Mouse (Mus musculus) E14TG2a.4 (cell line): ENCODE measurements around the gene Cemip2.

ENCODE experiments used
- H3K27me3 ChIP-seq: 2 replicates; pipeline ENCODE4 v1.6.1; 2014; ENCODE audit warnings: low read length, control low read depth; ENCODE audit not compliant: insufficient read depth
- H3K36me3 ChIP-seq: 2 replicates; pipeline ENCODE4 v1.6.1; 2014; ENCODE audit warnings: low read length, control low read depth; ENCODE audit not compliant: insufficient read depth
- H3K4me1 ChIP-seq: replicated peaks from 2 replicates; pipeline ENCODE4 v1.6.1; 2014; ENCODE audit warnings: low read depth, low read length, control low read depth
- H3K4me3 ChIP-seq: replicated peaks from 2 replicates; pipeline ENCODE4 v1.5.1; 2014; ENCODE audit warnings: mild to moderate bottlenecking, low read length
- H3K9me3 ChIP-seq: 2 replicates; pipeline ENCODE4 v1.6.1; 2014; ENCODE audit warnings: low read length, control low read depth
- CTCF ChIP-seq: conservative IDR thresholded peaks from 2 replicates; pipeline ENCODE4 v1.5.1; 2014; ENCODE audit warnings: low read length
- NANOG ChIP-seq: IDR thresholded peaks from 2 replicates; pipeline ENCODE4 v1.6.1; 2014; ENCODE audit warnings: borderline replicate concordance, low read length, mixed read lengths
- POU5F1 ChIP-seq: IDR thresholded peaks from 2 replicates; pipeline ENCODE4 v1.6.1; 2014; ENCODE audit warnings: low read length, borderline replicate concordance

Cemip2 gene

GRCm38 (mm10) chr19:21897122-21897827 lies 119.1 kb downstream of the Cemip2 start:
- H3K4me1 ChIP-seq: peaks cover 36% of the 10 kb centered on the region
- TF ChIP-seq CTCF: no peak
- TF ChIP-seq NANOG: no peak
- TF ChIP-seq POU5F1: no peak
- no peaks in the 10 kb centered on the region for H3K36me3 ChIP-seq
- no peak overlapping the region for H3K4me3 ChIP-seq
- H3K27me3 ChIP-seq: no peaks in the 10 kb centered on the region
- H3K9me3 ChIP-seq: no peaks in the 10 kb centered on the region

GRCm38 (mm10) chr19:21898015-21898939 lies 120.1 kb downstream of the Cemip2 start:
- TF ChIP-seq POU5F1 (no peak), CTCF (no peak), NANOG (no peak)
- H3K4me1 ChIP-seq: peaks cover 32% of the 10 kb centered on the region
- H3K36me3 ChIP-seq: no peaks in the 10 kb centered on the region
- H3K4me3 ChIP-seq: no peak overlapping the region
- no peaks in the 10 kb centered on the region for H3K27me3 ChIP-seq
- no peaks in the 10 kb centered on the region for H3K9me3 ChIP-seq
